Mouse (Mus musculus): ENCODE data around the gene Gale. TPM values are rescaled to one million over a fixed set of nuclear protein-coding genes. Genes with fewer than 3 reads are reported as not detected.

Gene Gale
- 12.9 and 13.4 TPM in 2 replicates for polyA plus RNA-seq (2012; rRNA removed)

DNA sequence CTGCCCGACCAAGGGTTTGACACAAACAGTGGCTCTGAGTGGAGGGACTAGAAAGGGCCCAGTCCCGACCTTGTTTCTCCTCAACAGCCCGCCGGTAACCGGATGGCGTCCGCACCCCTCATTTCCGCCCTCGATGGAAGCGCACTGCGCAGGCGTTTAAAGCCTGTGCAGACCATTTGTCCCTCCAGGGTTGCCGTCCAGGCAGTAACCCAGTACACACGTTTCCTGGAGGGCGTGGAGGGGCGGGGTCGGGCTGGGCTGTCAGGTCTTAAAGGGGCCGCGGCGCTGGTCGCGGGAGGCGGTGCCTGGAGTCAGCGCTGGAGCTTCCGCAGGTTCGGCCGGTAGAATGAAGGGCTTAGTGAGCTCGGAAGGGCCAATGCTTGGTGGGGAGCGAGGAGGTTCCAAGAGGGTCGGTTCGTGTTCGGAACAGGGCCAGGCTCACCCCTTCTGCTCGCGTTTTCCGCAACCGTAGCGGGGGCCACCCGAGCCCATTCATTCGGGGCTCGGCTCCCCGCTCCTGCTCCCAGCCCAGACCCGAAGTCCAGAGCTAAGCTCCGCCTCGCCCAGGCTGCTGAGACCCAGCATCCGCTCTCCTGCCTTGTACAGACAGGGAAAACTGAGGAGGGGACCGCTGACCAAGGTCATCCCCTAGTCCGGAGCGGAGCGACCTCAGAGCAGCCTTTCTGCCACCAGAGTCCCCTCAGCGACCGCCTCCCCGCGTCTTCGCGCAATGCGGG is at the start of gene Gale:
Gale (plus strand) TSS at position 271 of the 737 bp plus-strand sequence.
- WGBS = under 1% methylated on average over 56 of the region's 56 CpGs
- peak; percentile 97 for DNase-seq
- Histone ChIP-seq H3K36me3 (ENCODE audit: control insufficient read depth, insufficient read depth, low read length) (no peaks in the 10 kb centered on the region), H3K27ac (ENCODE audit: insufficient read depth, low read depth, low read length) (peak within 1 kb of the TSS; percentile 96), H3K4me3 (ENCODE audit: insufficient read depth, low read depth, low read length) (peak within 1 kb of the TSS; percentile 76), H3K27me3 (replicated peaks; ENCODE audit: control insufficient read depth, insufficient read depth, low read length) (no peaks in the 10 kb centered on the region), H3K4me1 (ENCODE audit: control insufficient read depth, insufficient read depth, low read length) (peaks cover 12% of the 10 kb centered on the region; the same call in 1 of the 2 replicates)
- TF ChIP-seq CTCF (conservative IDR thresholded peaks at IDR 0.05; ENCODE audit: insufficient read depth, insufficient read length, low read depth, low read length) (no peak), POLR2A (IDR thresholded peaks at IDR 0.05; ENCODE audit: low read depth, low read length) (peak; percentile 95)

DNA sequence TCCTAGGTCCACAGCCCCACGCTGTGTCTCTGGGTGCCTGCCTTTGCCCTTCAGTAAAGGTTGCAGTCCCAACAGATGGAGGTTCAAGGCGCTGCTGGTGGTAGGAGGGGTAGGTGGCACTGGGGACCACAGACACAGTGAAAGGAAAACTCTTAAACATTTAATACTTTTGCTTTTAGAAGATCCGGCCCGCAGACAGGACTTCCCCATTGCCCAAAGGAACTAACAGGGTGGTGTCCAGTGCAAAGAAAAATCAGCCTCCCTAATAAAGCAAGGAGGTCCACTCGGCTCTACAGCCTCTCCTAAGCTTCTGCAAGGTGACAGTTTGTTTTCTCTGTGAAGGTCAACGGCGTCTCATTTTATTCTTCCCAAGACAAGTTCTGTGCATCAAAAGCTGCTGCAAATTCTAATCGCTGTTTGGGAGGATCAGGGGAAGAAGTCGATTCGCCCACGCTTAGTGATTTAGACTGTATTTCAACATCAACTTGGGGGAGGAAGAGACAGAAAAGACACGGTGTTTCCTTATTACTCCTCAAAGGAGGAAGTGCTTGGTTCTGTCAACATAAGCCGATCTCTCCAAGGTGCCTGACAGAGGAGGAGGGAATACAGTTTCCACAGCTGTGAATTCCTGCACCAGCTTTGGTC is 44.8 kb upstream of the Gale start:
- TF ChIP-seq POLR2A (IDR thresholded peaks at IDR 0.05; ENCODE audit: low read depth, low read length) (no peak), CTCF (conservative IDR thresholded peaks at IDR 0.05; ENCODE audit: insufficient read depth, insufficient read length, low read depth, low read length) (no peak)
- Histone ChIP-seq H3K27ac (ENCODE audit: insufficient read depth, low read depth, low read length) (no peak overlapping the region), H3K4me1 (ENCODE audit: control insufficient read depth, insufficient read depth, low read length) (no peaks in the 10 kb centered on the region; the same call in 1 of the 2 replicates), H3K4me3 (ENCODE audit: insufficient read depth, low read depth, low read length) (no peak overlapping the region), H3K36me3 (ENCODE audit: control insufficient read depth, insufficient read depth, low read length) (no peaks in the 10 kb centered on the region; the same call in 1 of the 2 replicates), H3K27me3 (replicated peaks; ENCODE audit: control insufficient read depth, insufficient read depth, low read length) (no peaks in the 10 kb centered on the region)
- 61% methylated on average over 13 of the region's 13 CpGs for WGBS
- no peak for DNase-seq

DNA sequence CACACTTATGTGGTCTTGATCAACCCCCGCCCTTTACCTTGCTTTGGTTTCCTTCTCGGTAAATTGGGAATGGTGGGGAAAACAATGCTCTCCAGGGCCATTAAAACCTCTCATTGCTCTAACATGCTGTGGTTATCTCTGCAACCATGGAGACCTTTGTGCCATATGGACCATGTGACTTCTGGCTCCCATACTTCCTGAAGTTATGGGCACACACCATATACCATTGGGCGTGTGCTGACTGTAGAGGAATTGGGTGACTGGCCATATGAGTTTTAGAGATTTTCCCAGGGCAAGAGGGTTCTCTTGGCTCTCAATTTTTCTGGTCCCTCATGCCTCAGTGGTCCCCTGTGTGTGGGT is 44.3 kb upstream of the Gale start:
- H3K27me3 ChIP-seq (replicated peaks; ENCODE audit: control insufficient read depth, insufficient read depth, low read length) = no peaks in the 10 kb centered on the region
- no peak overlapping the region for H3K4me3 ChIP-seq (ENCODE audit: insufficient read depth, low read depth, low read length)
- no peaks in the 10 kb centered on the region; the same call in 1 of the 2 replicates for H3K36me3 ChIP-seq (ENCODE audit: control insufficient read depth, insufficient read depth, low read length)
- TF ChIP-seq CTCF (conservative IDR thresholded peaks at IDR 0.05; ENCODE audit: insufficient read depth, insufficient read length, low read depth, low read length) (no peak), POLR2A (IDR thresholded peaks at IDR 0.05; ENCODE audit: low read depth, low read length) (no peak)
- H3K4me1 ChIP-seq (ENCODE audit: control insufficient read depth, insufficient read depth, low read length) = peaks cover 2% of the 10 kb centered on the region; the same call in 1 of the 2 replicates
- no peak overlapping the region for H3K27ac ChIP-seq (ENCODE audit: insufficient read depth, low read depth, low read length)
- 84% methylated on average over 3 of the region's 3 CpGs for WGBS
- no peak for DNase-seq

DNA sequence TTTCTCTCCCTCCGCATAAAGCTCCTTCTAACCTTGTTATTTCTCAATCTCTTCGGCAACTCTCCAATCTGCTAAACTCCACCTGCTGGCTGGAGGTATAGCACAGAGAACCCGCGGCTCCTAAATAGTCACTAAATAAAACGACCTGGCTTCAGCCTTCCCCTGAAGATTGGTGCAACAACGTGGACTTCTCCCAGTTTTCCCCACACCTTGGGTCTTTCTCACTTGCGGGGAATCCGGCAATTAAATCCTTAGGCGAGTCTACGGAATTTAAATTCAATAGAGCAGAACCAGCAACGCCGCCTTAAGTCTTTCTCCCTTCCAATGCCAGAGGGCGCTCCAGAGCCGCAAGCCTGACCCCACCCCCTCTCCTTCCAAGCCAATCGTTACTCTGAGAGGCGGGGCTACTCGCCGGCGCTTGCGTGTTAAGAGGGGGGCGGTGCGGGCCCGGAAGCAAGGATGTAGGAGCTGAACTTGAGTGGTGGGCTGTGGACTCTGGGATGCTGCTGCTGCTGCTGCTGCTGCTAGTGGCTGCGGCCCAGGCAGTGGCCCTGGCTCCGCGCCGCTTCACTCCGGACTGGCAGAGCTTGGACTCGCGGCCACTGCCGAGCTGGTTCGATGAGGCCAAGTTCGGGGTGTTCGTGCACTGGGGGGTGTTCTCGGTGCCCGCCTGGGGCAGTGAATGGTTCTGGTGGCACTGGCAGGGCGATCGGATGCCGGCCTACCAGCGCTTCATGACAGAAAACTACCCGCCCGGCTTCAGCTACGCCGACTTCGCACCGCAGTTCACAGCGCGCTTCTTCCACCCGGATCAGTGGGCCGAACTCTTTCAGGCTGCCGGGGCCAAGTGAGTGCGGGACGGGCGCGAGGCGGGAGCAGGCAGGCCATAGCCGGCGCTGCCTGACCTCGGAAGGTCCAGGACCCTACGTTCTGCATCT is 43.0 kb upstream of the Gale start, which contains the start of gene Fuca1:
Fuca1 (plus strand) TSS at position 432 of the 938 bp plus-strand sequence.
- peak within 1 kb of the TSS; percentile 96 for H3K4me3 ChIP-seq (ENCODE audit: insufficient read depth, low read depth, low read length)
- no peaks in the 10 kb centered on the region; the same call in 1 of the 2 replicates for H3K36me3 ChIP-seq (ENCODE audit: control insufficient read depth, insufficient read depth, low read length)
- under 1% methylated on average over 60 of the region's 60 CpGs for WGBS
- H3K4me1 ChIP-seq (ENCODE audit: control insufficient read depth, insufficient read depth, low read length) = peaks cover 2% of the 10 kb centered on the region; the same call in 1 of the 2 replicates
- DNase-seq = peak; percentile 98
- no peaks in the 10 kb centered on the region for H3K27me3 ChIP-seq (replicated peaks; ENCODE audit: control insufficient read depth, insufficient read depth, low read length)
- TF ChIP-seq POLR2A (IDR thresholded peaks at IDR 0.05; ENCODE audit: low read depth, low read length) (peak; percentile 42), CTCF (conservative IDR thresholded peaks at IDR 0.05; ENCODE audit: insufficient read depth, insufficient read length, low read depth, low read length) (peak; percentile 62)
- H3K27ac ChIP-seq (ENCODE audit: insufficient read depth, low read depth, low read length) = peak within 1 kb of the TSS; percentile 75

DNA sequence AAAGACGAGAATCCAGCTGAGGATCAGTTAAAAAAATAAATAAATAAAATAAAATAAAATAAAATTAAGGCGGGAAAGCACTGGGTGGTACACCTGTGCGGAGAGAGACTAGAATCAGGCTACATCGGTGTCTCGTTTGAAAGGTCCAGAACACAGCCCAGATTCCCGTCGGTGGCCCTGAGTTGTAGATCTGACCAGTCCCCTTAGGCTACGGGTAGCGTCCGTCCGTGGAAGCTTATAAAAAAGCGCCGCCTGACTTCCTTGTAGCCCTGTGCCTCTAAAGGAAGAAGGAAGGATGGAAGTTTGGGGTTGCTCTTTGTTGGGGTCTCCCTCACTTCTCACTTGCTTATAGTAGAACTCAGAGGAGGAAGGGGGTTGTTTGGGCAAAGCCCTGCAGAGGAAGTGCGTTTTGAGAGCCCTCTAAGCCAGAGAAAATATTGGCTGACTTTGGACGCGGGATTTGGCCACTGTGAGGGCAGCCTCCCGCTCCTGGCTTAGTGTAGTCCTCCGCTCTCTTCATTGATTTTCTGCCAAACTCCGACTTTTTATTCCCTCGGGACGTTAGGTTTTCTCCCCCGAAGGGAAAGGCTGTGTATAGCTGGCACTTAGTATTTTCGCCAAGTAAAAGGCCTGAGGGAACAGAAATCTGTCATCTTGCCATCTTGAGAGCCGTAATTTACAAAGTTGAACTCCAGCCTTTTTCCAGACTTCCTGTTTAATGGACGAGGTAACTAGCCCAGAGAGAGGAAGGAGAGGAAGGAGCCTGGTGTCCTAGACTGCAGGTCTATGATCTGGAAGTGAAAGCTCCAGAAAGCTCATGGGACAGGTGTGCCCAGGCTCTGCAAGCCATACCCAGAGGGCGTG is 42.0 kb upstream of the Gale start:
- DNase-seq = peak; percentile 57
- 3% methylated on average over 26 of the region's 26 CpGs for WGBS
- Histone ChIP-seq H3K36me3 (ENCODE audit: control insufficient read depth, insufficient read depth, low read length) (peaks cover 2% of the 10 kb centered on the region; the same call in 1 of the 2 replicates), H3K4me1 (ENCODE audit: control insufficient read depth, insufficient read depth, low read length) (peaks cover 2% of the 10 kb centered on the region; the same call in 1 of the 2 replicates), H3K27ac (ENCODE audit: insufficient read depth, low read depth, low read length) (peak overlapping the region; percentile 69), H3K27me3 (replicated peaks; ENCODE audit: control insufficient read depth, insufficient read depth, low read length) (no peaks in the 10 kb centered on the region), H3K4me3 (ENCODE audit: insufficient read depth, low read depth, low read length) (peak overlapping the region; percentile 96)
- TF ChIP-seq CTCF (conservative IDR thresholded peaks at IDR 0.05; ENCODE audit: insufficient read depth, insufficient read length, low read depth, low read length) (no peak), POLR2A (IDR thresholded peaks at IDR 0.05; ENCODE audit: low read depth, low read length) (no peak)

DNA sequence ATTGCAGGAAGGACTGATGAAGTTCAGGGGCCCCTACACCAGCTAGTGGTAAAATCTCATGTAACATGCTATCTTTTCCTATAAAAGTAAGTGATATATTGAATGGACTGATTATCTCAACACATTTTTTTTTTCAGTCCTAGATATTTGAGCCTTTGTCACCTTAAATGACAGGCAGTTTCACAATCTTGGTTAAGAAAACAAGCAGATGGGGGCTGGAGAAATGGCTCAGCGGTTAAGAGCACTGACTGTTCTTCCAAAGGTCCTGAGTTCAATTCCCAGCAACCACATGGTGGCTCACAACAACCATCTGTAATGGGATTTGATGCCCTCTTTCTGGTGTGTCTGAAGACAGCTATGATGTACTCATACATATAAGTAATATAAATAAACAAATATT is 41.3 kb upstream of the Gale start:
- TF ChIP-seq POLR2A (IDR thresholded peaks at IDR 0.05; ENCODE audit: low read depth, low read length) (no peak), CTCF (conservative IDR thresholded peaks at IDR 0.05; ENCODE audit: insufficient read depth, insufficient read length, low read depth, low read length) (no peak)
- no peak for DNase-seq
- peaks cover 2% of the 10 kb centered on the region; the same call in 1 of the 2 replicates for H3K4me1 ChIP-seq (ENCODE audit: control insufficient read depth, insufficient read depth, low read length)
- no peak overlapping the region for H3K27ac ChIP-seq (ENCODE audit: insufficient read depth, low read depth, low read length)
- no peaks in the 10 kb centered on the region for H3K27me3 ChIP-seq (replicated peaks; ENCODE audit: control insufficient read depth, insufficient read depth, low read length)
- WGBS = 55% methylated on average over 1 of the region's 1 CpGs
- H3K4me3 ChIP-seq (ENCODE audit: insufficient read depth, low read depth, low read length) = no peak overlapping the region
- H3K36me3 ChIP-seq (ENCODE audit: control insufficient read depth, insufficient read depth, low read length) = peaks cover 4% of the 10 kb centered on the region; the same call in 1 of the 2 replicates

Data from kidney, adult 2 months (tissue).